Mouse (Mus musculus): ENCODE measurements around the gene St3gal3.

DNA sequence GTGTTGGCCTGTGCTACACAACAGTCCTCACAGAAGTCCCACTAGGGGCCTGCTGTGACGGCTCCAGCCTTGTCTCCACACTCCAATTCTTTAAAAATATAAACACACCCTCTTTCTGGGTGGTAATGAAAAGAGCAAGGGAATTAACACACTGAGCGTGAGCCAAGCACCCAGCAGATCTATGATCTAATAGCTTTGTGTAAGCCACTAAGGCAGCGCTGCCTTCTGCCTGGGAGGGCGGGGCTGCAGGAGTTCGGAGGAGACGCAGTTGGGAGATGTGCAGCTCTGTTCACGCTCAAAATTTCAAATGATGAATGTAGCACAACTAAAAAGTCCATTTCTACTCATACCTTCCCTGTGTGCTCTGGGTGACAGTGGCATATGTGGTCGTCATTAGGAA lies 115.1 kb downstream of the St3gal3 start:
- TF ChIP-seq CTCF (IDR thresholded peaks at IDR 0.05): no peak
- no peak for TF ChIP-seq POLR2A (IDR thresholded peaks at IDR 0.05; ENCODE audit: insufficient read depth, low read depth, low read length)
